Mouse (Mus musculus): Measurements from ENCODE around the gene Slc39a3.

The Slc39a3 gene

GRCm38 (mm10) chr10:81010851-81011250, 26.4 kb downstream of the Slc39a3 start:
- CTCF ChIA-PET: no interaction called here

GRCm38 (mm10) chr10:81007240-81007639, 30.0 kb downstream of the Slc39a3 start:
- CTCF ChIA-PET: no interaction called here

- CTCF ChIA-PET: no interaction called here
These were observed 31.1 kb downstream of the Slc39a3 start for GRCm38 (mm10) chr10:81006005-81006677.

- CTCF ChIA-PET: interaction anchor here (0.6 kb wide), 2 partner anchors 167 to 172 kb away, joined by 3 to 6 read pairs; no protein-coding TSS in a partner anchor
These were observed 36.1 kb downstream of the Slc39a3 start for GRCm38 (mm10) chr10:81001161-81001560.

- CTCF ChIA-PET: interaction anchor here (1.2 kb wide), 1 partner anchor 73 kb away, joined by 4 read pairs; no protein-coding TSS in a partner anchor
These were observed 36.8 kb downstream of the Slc39a3 start for GRCm38 (mm10) chr10:81000197-81001062.

- CTCF ChIA-PET: interaction anchor here (0.7 to 1.2 kb wide), 4 partner anchors 35 to 100 kb away, joined by 3 to 6 read pairs (median 4); partner anchors contain the start of gene Lmnb2
These were observed 37.6 kb downstream of the Slc39a3 start for GRCm38 (mm10) chr10:80999362-81000196.

- CTCF ChIA-PET: interaction anchor here (0.6 to 1.2 kb wide), 7 partner anchors 36 to 893 kb away, joined by 3 to 6 read pairs (median 4); partner anchors contain the start of gene Lmnb2
These were observed 38.4 kb downstream of the Slc39a3 start for GRCm38 (mm10) chr10:80998778-80999177.

- CTCF ChIA-PET: interaction anchor here (0.6 to 1.2 kb wide), 4 partner anchors 38 to 892 kb away, joined by 3 to 5 read pairs (median 3); no protein-coding TSS in a partner anchor
These were observed 39.2 kb downstream of the Slc39a3 start for GRCm38 (mm10) chr10:80998021-80998420.

GRCm38 (mm10) chr10:80997332-80997731, 39.9 kb downstream of the Slc39a3 start:
- CTCF ChIA-PET: interaction anchor here (1.2 kb wide), 1 partner anchor 64 kb away, joined by 3 read pairs; no protein-coding TSS in a partner anchor

- CTCF ChIA-PET: interaction anchor here (1.1 kb wide), 1 partner anchor 71 kb away, joined by 3 read pairs; no protein-coding TSS in a partner anchor
These were observed 40.7 kb downstream of the Slc39a3 start for GRCm38 (mm10) chr10:80996501-80996900.

- CTCF ChIA-PET: interaction anchor here (0.7 to 3.5 kb wide), 7 partner anchors 12 to 248 kb away, joined by 3 to 25 read pairs (median 3); partner anchors contain the start of gene Gadd45b
These were observed 42.1 kb downstream of the Slc39a3 start for GRCm38 (mm10) chr10:80995091-80995632.

GRCm38 (mm10) chr10:80994621-80995020, 42.6 kb downstream of the Slc39a3 start:
- CTCF ChIA-PET: interaction anchor here (0.7 to 3.5 kb wide), 7 partner anchors 12 to 247 kb away, joined by 3 to 25 read pairs (median 3); partner anchors contain the start of gene Gadd45b

- CTCF ChIA-PET: interaction anchor here (0.5 to 3.5 kb wide), 3 partner anchors 21 to 72 kb away, joined by 3 to 25 read pairs (median 3); partner anchors contain the start of gene Gadd45b
These were observed 44.0 kb downstream of the Slc39a3 start for GRCm38 (mm10) chr10:80993276-80993675.

- CTCF ChIA-PET: interaction anchor here (1.5 to 3.9 kb wide), 2 partner anchors 29 to 63 kb away, joined by 6 to 20 read pairs; partner anchors contain the start of gene Gadd45b
These were observed 45.3 kb downstream of the Slc39a3 start for GRCm38 (mm10) chr10:80991945-80992344.

GRCm38 (mm10) chr10:80991007-80991406, 46.2 kb downstream of the Slc39a3 start:
- CTCF ChIA-PET: interaction anchor here (0.6 to 3.9 kb wide), 6 partner anchors 21 to 617 kb away, joined by 3 to 20 read pairs (median 6); partner anchors contain the start of gene Gadd45b

GRCm38 (mm10) chr10:80990406-80990805, 46.8 kb downstream of the Slc39a3 start:
- CTCF ChIA-PET: interaction anchor here (1.1 to 3.9 kb wide), 6 partner anchors 20 to 111 kb away, joined by 3 to 20 read pairs (median 6); partner anchors contain the start of gene Gadd45b

GRCm38 (mm10) chr10:80989854-80990253, 47.4 kb downstream of the Slc39a3 start:
- CTCF ChIA-PET: interaction anchor here (1.1 to 3.9 kb wide), 3 partner anchors 58 to 110 kb away, joined by 6 to 20 read pairs (median 6); partner anchors contain the start of gene Gadd45b

GRCm38 (mm10) chr10:80989446-80989845, 47.8 kb downstream of the Slc39a3 start:
- CTCF ChIA-PET: interaction anchor here (0.6 to 3.9 kb wide), 5 partner anchors 34 to 1171 kb away, joined by 3 to 20 read pairs (median 4); partner anchors contain the start of gene Gadd45b

- CTCF ChIA-PET: interaction anchor here (0.7 to 1.3 kb wide), 2 partner anchors 33 to 55 kb away, joined by 3 read pairs; no protein-coding TSS in a partner anchor
These were observed 49.4 kb downstream of the Slc39a3 start for GRCm38 (mm10) chr10:80987709-80988441.
